Mouse (Mus musculus): ENCODE results near the gene Unc50. TPM values are rescaled to one million over a fixed set of nuclear protein-coding genes. Genes with fewer than 3 reads are reported as not detected.

Gene Unc50
- polyA plus RNA-seq, 1 experiment from 2014 or later = 36.9 TPM

GRCm38 (mm10) chr1:37419420-37419819, 10.5 kb upstream of the Unc50 start:
- peaks cover 39% of the 10 kb centered on the region for H3K36me3 ChIP-seq (ENCODE audit: inconsistent target)
- H3K27ac ChIP-seq = no peak overlapping the region
- WGBS (ENCODE audit: missing documents) = 90% methylated on average over 1 of the region's 1 CpGs
- H3K4me3 ChIP-seq (ENCODE audit: inconsistent target) = no peak overlapping the region
- H3K79me2 ChIP-seq (ENCODE audit: inconsistent target) = peaks cover 49% of the 10 kb centered on the region

- Histone ChIP-seq H3K27ac (peak overlapping the region; percentile 69), H3K4me3 (ENCODE audit: inconsistent target) (no peak overlapping the region), H3K79me2 (ENCODE audit: inconsistent target) (peaks cover 96% of the 10 kb centered on the region), H3K36me3 (ENCODE audit: inconsistent target) (peaks cover 37% of the 10 kb centered on the region)
- WGBS (ENCODE audit: missing documents) = 91% methylated on average over 8 of the region's 8 CpGs
Measured at GRCm38 (mm10) chr1:37427144-37427875, 2.6 kb upstream of the Unc50 start.

- WGBS (ENCODE audit: missing documents) = 64% methylated on average over 2 of the region's 2 CpGs
- Histone ChIP-seq H3K4me3 (ENCODE audit: inconsistent target) (peak overlapping the region; percentile 86), H3K36me3 (ENCODE audit: inconsistent target) (peaks cover 49% of the 10 kb centered on the region), H3K79me2 (ENCODE audit: inconsistent target) (peaks cover 96% of the 10 kb centered on the region), H3K27ac (peak overlapping the region; percentile 69)
Measured at GRCm38 (mm10) chr1:37428911-37429310, 1.0 kb upstream of the Unc50 start.

- H3K4me3 ChIP-seq (ENCODE audit: inconsistent target) = peak overlapping the region; percentile 86
- 3% methylated on average over 40 of the region's 40 CpGs for WGBS (ENCODE audit: missing documents)
- H3K27ac ChIP-seq = no peak overlapping the region
- H3K36me3 ChIP-seq (ENCODE audit: inconsistent target) = peaks cover 40% of the 10 kb centered on the region
- peaks cover 86% of the 10 kb centered on the region for H3K79me2 ChIP-seq (ENCODE audit: inconsistent target)
Measured at GRCm38 (mm10) chr1:37430297-37430840, 430 bp downstream of the Unc50 start.

GRCm38 (mm10) chr1:37436419-37436818, 6.5 kb downstream of the Unc50 start:
- Histone ChIP-seq H3K4me3 (ENCODE audit: inconsistent target) (no peak overlapping the region), H3K27ac (no peak overlapping the region), H3K79me2 (ENCODE audit: inconsistent target) (peaks cover 29% of the 10 kb centered on the region), H3K36me3 (ENCODE audit: inconsistent target) (peaks cover 86% of the 10 kb centered on the region)
- 95% methylated on average over 3 of the region's 3 CpGs for WGBS (ENCODE audit: missing documents)

- Histone ChIP-seq H3K79me2 (ENCODE audit: inconsistent target) (no peaks in the 10 kb centered on the region), H3K36me3 (ENCODE audit: inconsistent target) (peaks cover 44% of the 10 kb centered on the region), H3K27ac (no peak overlapping the region), H3K4me3 (ENCODE audit: inconsistent target) (no peak overlapping the region)
- 93% methylated on average over 16 of the region's 16 CpGs for WGBS (ENCODE audit: missing documents)
Measured at GRCm38 (mm10) chr1:37442848-37443835, 13.2 kb downstream of the Unc50 start.

GRCm38 (mm10) chr1:37448361-37449095, 18.6 kb downstream of the Unc50 start:
- peaks cover 51% of the 10 kb centered on the region for H3K36me3 ChIP-seq (ENCODE audit: inconsistent target)
- H3K79me2 ChIP-seq (ENCODE audit: inconsistent target) = no peaks in the 10 kb centered on the region
- WGBS (ENCODE audit: missing documents) = 79% methylated on average over 8 of the region's 10 CpGs
- H3K27ac ChIP-seq = no peak overlapping the region
- H3K4me3 ChIP-seq (ENCODE audit: inconsistent target) = no peak overlapping the region

GRCm38 (mm10) chr1:37451270-37451669, 21.3 kb downstream of the Unc50 start:
- WGBS (ENCODE audit: missing documents) = 93% methylated on average over 8 of the region's 8 CpGs

GRCm38 (mm10) chr1:37457546-37457945, 27.6 kb downstream of the Unc50 start:
- Histone ChIP-seq H3K79me2 (ENCODE audit: inconsistent target) (no peaks in the 10 kb centered on the region), H3K4me3 (ENCODE audit: inconsistent target) (no peak overlapping the region), H3K27ac (no peak overlapping the region), H3K36me3 (ENCODE audit: inconsistent target) (peaks cover 24% of the 10 kb centered on the region; the same call in 1 of the 2 replicates)
- 77% methylated on average over 7 of the region's 7 CpGs for WGBS (ENCODE audit: missing documents)

More at GRCm38 (mm10) chr1:37451270-37451669, 21.3 kb downstream of the Unc50 start:
- no peak overlapping the region for H3K4me3 ChIP-seq (ENCODE audit: inconsistent target)
- H3K36me3 ChIP-seq (ENCODE audit: inconsistent target) = peaks cover 47% of the 10 kb centered on the region
- H3K79me2 ChIP-seq (ENCODE audit: inconsistent target) = no peaks in the 10 kb centered on the region
- no peak overlapping the region for H3K27ac ChIP-seq

- Histone ChIP-seq H3K4me3 (ENCODE audit: inconsistent target) (no peak overlapping the region), H3K36me3 (ENCODE audit: inconsistent target) (peaks cover 6% of the 10 kb centered on the region; the same call in 1 of the 2 replicates), H3K27ac (no peak overlapping the region), H3K79me2 (ENCODE audit: inconsistent target) (no peaks in the 10 kb centered on the region; the same call in 1 of the 2 replicates)
- WGBS (ENCODE audit: missing documents) = 94% methylated on average over 10 of the region's 10 CpGs
Measured at GRCm38 (mm10) chr1:37464878-37465452, 35.0 kb downstream of the Unc50 start.

GRCm38 (mm10) chr1:37466322-37466995, 36.5 kb downstream of the Unc50 start:
- H3K27ac ChIP-seq = no peak overlapping the region

GRCm38 (mm10) chr1:37467806-37468205, 37.9 kb downstream of the Unc50 start:
- peaks cover 11% of the 10 kb centered on the region; the same call in 1 of the 2 replicates for H3K79me2 ChIP-seq (ENCODE audit: inconsistent target)
- no peak overlapping the region for H3K27ac ChIP-seq
- WGBS (ENCODE audit: missing documents) = 92% methylated on average over 3 of the region's 4 CpGs
- no peak overlapping the region for H3K4me3 ChIP-seq (ENCODE audit: inconsistent target)
- peaks cover 6% of the 10 kb centered on the region; the same call in 1 of the 2 replicates for H3K36me3 ChIP-seq (ENCODE audit: inconsistent target)

More at GRCm38 (mm10) chr1:37466322-37466995, 36.5 kb downstream of the Unc50 start:
- peaks cover 6% of the 10 kb centered on the region; the same call in 1 of the 2 replicates for H3K36me3 ChIP-seq (ENCODE audit: inconsistent target)
- peaks cover 7% of the 10 kb centered on the region; the same call in 1 of the 2 replicates for H3K79me2 ChIP-seq (ENCODE audit: inconsistent target)
- no peak overlapping the region for H3K4me3 ChIP-seq (ENCODE audit: inconsistent target)
- WGBS (ENCODE audit: missing documents) = 70% methylated on average over 3 of the region's 3 CpGs

GRCm38 (mm10) chr1:37469007-37469406, 39.1 kb downstream of the Unc50 start:
- 98% methylated on average over 5 of the region's 5 CpGs for WGBS (ENCODE audit: missing documents)
- Histone ChIP-seq H3K27ac (no peak overlapping the region), H3K4me3 (ENCODE audit: inconsistent target) (no peak overlapping the region), H3K36me3 (ENCODE audit: inconsistent target) (peaks cover 3% of the 10 kb centered on the region; the same call in 1 of the 2 replicates), H3K79me2 (ENCODE audit: inconsistent target) (peaks cover 11% of the 10 kb centered on the region; the same call in 1 of the 2 replicates)

All from macrophage (primary cell).